Mouse (Mus musculus) urinary bladder, postnatal 14 days (tissue): ENCODE measurements around the gene Notch3.
A peak's percentile ranks its signal among the peaks of the same experiment; 100 is the strongest.

Experiments
- DNase-seq: peaks from one replicate; pipeline ENCODE4 v3.0.0; 2021; ENCODE audit warnings: low spot score

The Notch3 gene

GRCm38 (mm10) chr17:32092895-32093294, 73.8 kb downstream of the Notch3 start:
- no peak for DNase-seq

- DNase-seq = no peak
Observed at GRCm38 (mm10) chr17:32092241-32092619, 74.4 kb downstream of the Notch3 start.

- DNase-seq = peak; percentile 81
Observed at GRCm38 (mm10) chr17:32091364-32092240, 75.0 kb downstream of the Notch3 start.

GRCm38 (mm10) chr17:32091032-32091363, 75.7 kb downstream of the Notch3 start:
- DNase-seq = no peak

DNA sequence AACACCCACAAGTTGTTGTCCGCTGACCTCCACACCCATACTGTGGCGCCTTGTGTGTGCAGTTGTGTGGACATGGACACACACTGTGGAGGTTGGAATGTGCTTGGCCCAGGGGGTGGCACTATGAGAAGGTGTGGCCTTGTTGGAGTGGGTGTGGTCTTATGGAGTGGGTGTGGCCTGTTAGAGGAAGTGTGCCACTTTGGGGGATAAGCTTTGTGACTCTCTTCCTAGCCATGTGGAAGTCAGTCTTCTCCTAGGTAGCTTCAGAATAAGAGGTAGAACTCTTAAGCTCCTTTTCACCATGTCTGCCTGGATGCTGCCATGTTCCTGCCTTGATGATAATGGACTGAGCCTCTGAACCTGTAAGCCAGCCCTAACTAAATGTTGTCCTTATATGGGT, 79.6 kb downstream of the Notch3 start:
- no peak for DNase-seq

GRCm38 (mm10) chr17:32083351-32083750, 83.3 kb downstream of the Notch3 start:
- no peak for DNase-seq

- DNase-seq = peak; percentile 45
Observed at GRCm38 (mm10) chr17:32075164-32075563, 91.5 kb downstream of the Notch3 start.

GRCm38 (mm10) chr17:32074658-32075057, 92.0 kb downstream of the Notch3 start:
- DNase-seq = no peak

GRCm38 (mm10) chr17:32073359-32073758, 93.3 kb downstream of the Notch3 start:
- DNase-seq = peak; percentile 90
